Mouse (Mus musculus): ENCODE measurements at regions not wholly inside any gene's neighbourhood (a gene's known extent, or its start where the extent isn't known, plus 50 kb on each side); places are given as distances from the start of the nearest gene placed in this dataset.

DNA sequence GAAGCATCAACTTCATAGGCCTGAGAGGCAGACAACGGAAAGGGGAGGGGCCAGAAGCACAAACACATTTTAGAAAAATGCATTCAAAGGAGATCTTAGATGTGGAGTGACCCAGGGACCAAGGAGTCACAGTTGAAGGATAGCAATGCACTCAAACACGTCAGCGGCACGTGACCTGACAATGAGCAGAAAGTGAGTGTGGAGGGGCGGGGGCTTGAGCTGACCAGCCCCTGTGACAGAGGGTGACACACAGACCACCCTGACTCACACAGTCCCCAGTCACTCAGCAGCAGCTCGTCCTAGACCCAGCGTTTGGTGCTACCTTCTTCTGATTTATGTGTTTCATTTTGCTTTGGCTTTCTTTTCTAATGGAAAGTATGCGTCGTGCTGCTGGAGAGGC is 1111.5 kb downstream of the Synb start:
- no peaks in the 10 kb centered on the region for H3K36me3 ChIP-seq (ENCODE audit: control insufficient read depth, insufficient read depth, low read length)
- 41% methylated on average over 9 of the region's 9 CpGs for WGBS
- no peak overlapping the region for H3K4me3 ChIP-seq (replicated peaks; ENCODE audit: low read length)
- no peak overlapping the region for H3K27ac ChIP-seq (ENCODE audit: low read length)
- H3K27me3 ChIP-seq (ENCODE audit: control insufficient read depth, insufficient read depth, low read length): no peaks in the 10 kb centered on the region
- ATAC-seq (ENCODE audit: insufficient read depth, low FRiP score): no peak
- H3K9ac ChIP-seq (ENCODE audit: low read length): no peak overlapping the region
- H3K4me1 ChIP-seq (ENCODE audit: control insufficient read depth, insufficient read depth, low read length): no peaks in the 10 kb centered on the region
- H3K4me2 ChIP-seq (ENCODE audit: low read depth, low read length): no peak overlapping the region; the same call in 1 of the 2 replicates
- H3K9me3 ChIP-seq (replicated peaks; ENCODE audit: control insufficient read depth, low read length): no peaks in the 10 kb centered on the region

DNA sequence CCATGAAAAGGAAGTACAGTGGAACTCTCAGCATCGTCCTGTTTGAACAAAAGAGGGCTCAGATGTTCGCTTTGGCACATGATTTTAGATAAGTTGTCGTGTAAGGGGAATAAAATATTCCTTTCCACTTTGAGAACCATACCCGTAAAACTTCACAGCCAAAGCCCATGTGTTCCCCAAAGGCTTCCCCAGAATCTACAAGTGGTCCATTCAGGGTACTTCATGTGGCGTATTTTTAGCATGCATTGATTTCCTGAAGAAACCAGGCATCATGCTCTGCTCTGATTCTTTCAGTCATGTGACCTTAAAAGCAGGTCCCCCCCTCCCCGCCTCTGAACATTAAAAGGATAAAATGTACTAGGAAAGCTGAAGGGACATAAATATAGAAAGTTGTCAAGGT is 1112.9 kb downstream of the Synb start:
- Histone ChIP-seq H3K4me1 (ENCODE audit: control insufficient read depth, insufficient read depth, low read length) (no peaks in the 10 kb centered on the region), H3K4me2 (ENCODE audit: low read depth, low read length) (no peak overlapping the region), H3K27me3 (ENCODE audit: control insufficient read depth, insufficient read depth, low read length) (no peaks in the 10 kb centered on the region), H3K9me3 (replicated peaks; ENCODE audit: control insufficient read depth, low read length) (no peaks in the 10 kb centered on the region), H3K9ac (ENCODE audit: low read length) (no peak overlapping the region), H3K4me3 (replicated peaks; ENCODE audit: low read length) (no peak overlapping the region), H3K27ac (ENCODE audit: low read length) (no peak overlapping the region), H3K36me3 (ENCODE audit: control insufficient read depth, insufficient read depth, low read length) (no peaks in the 10 kb centered on the region)
- no peak for ATAC-seq (ENCODE audit: insufficient read depth, low FRiP score)
- WGBS: 80% methylated on average over 6 of the region's 6 CpGs
